Mouse (Mus musculus) forebrain, embryonic 16.5 days (tissue): ENCODE results near the gene Rnf43. TPM values are rescaled to one million over a fixed set of nuclear protein-coding genes. Genes with fewer than 3 reads are reported as not detected.
A peak's percentile ranks its signal among the peaks of the same experiment; 100 is the strongest.

ENCODE experiments used
- ATAC-seq: fragments of 200-750 bp; cut with Nextera tagmentation; 2 replicates; pipeline ENCODE4 v1.8.0; 2017; ENCODE audit warnings: mild to moderate bottlenecking, moderate library complexity
- H3K27ac ChIP-seq: fragments of 300-500 bp; sonication (generic); 2 replicates; pipeline ENCODE4 v1.5.1; 2014; ENCODE audit warnings: low read length, control low read depth
- H3K27me3 ChIP-seq: fragments of 300-500 bp; sonication (generic); replicated peaks from 2 replicates; pipeline ENCODE4 v1.6.1; 2014; ENCODE audit warnings: low read length; ENCODE audit not compliant: control insufficient read depth, insufficient read depth
- H3K36me3 ChIP-seq: fragments of 300-500 bp; sonication (generic); 2 replicates; pipeline ENCODE4 v1.6.1; 2014; ENCODE audit not compliant: control insufficient read depth, insufficient read depth
- H3K4me1 ChIP-seq: fragments of 300-500 bp; sonication (generic); replicated peaks from 2 replicates; pipeline ENCODE4 v1.6.1; 2014; ENCODE audit warnings: low read length; ENCODE audit not compliant: control insufficient read depth, insufficient read depth
- H3K4me2 ChIP-seq: fragments of 300-500 bp; sonication (generic); 2 replicates; pipeline ENCODE4 v1.6.1; 2014; ENCODE audit warnings: mild to moderate bottlenecking, low read length, control low read depth
- H3K4me3 ChIP-seq: fragments of 300-500 bp; sonication (generic); replicated peaks from 2 replicates; pipeline ENCODE4 v1.5.1; 2014; ENCODE audit warnings: mild to moderate bottlenecking, low read length, control low read depth
- H3K9ac ChIP-seq: fragments of 300-500 bp; sonication (generic); replicated peaks from 2 replicates; pipeline ENCODE4 v1.6.1; 2014; ENCODE audit warnings: low read depth, low read length, control low read depth
- H3K9me3 ChIP-seq: fragments of 300-500 bp; sonication (generic); 2 replicates; pipeline ENCODE4 v1.6.1; 2016; ENCODE audit warnings: low read length; ENCODE audit not compliant: control insufficient read depth
- WGBS: fragments of 180-500 bp; shearing (Covaris S2); extraction: QIAGEN DNeasy Blood & Tissue Kit; methylation state at CpG from one replicate; pipeline ENCODE4 v1.1.7; 2014; 5-methylcytosine and 5-hydroxymethylcytosine counted together
- polyA plus RNA-seq: library from polyadenylated mRNA; unstranded; fragments of >200 nt; fragmentation: Nextera tagmentation; extraction: Ambion mirVana; gene quantifications from 2 replicates; pipeline ENCODE4 v1.2.1, GENCODE M21; 2015

The Rnf43 gene
- polyA plus RNA-seq, 1 experiment from 2014 or later = 0.76 TPM

GRCm38 (mm10) chr11:87639206-87639605 is 23.3 kb upstream of the Rnf43 start:
- Histone ChIP-seq H3K36me3 (0 out of 2 replicates have a peak, but pooled peaks cover 2% of the 10 kb centered on the region), H3K27me3 (no peaks in the 10 kb centered on the region), H3K4me2 (peak overlapping the region; percentile 76), H3K4me1 (peaks cover 8% of the 10 kb centered on the region), H3K27ac (no peak overlapping the region), H3K9ac (peak overlapping the region; percentile 75), H3K4me3 (peak overlapping the region; percentile 47), H3K9me3 (no peaks in the 10 kb centered on the region)
- 0 out of 2 replicates have a peak, but pooled peaks have one; percentile 52 for ATAC-seq
- WGBS = 1% methylated on average over 29 of the region's 29 CpGs

- Histone ChIP-seq H3K36me3 (no peaks in the 10 kb centered on the region), H3K4me2 (no peak overlapping the region), H3K9me3 (no peaks in the 10 kb centered on the region), H3K4me1 (peaks cover 8% of the 10 kb centered on the region), H3K9ac (no peak overlapping the region), H3K27ac (no peak overlapping the region), H3K4me3 (no peak overlapping the region), H3K27me3 (no peaks in the 10 kb centered on the region)
- ATAC-seq = no peak
Observed at GRCm38 (mm10) chr11:87642865-87643264, 19.7 kb upstream of the Rnf43 start.

- no peaks in the 10 kb centered on the region for H3K27me3 ChIP-seq
- no peak overlapping the region for H3K9ac ChIP-seq
- no peak overlapping the region for H3K4me2 ChIP-seq
- H3K4me1 ChIP-seq = no peaks in the 10 kb centered on the region
- H3K4me3 ChIP-seq = no peak overlapping the region
- WGBS = 84% methylated on average over 5 of the region's 5 CpGs
- H3K36me3 ChIP-seq = no peaks in the 10 kb centered on the region
- no peak overlapping the region for H3K27ac ChIP-seq
- no peaks in the 10 kb centered on the region for H3K9me3 ChIP-seq
- ATAC-seq = no peak
Observed at GRCm38 (mm10) chr11:87654693-87655092, 7.8 kb upstream of the Rnf43 start.

GRCm38 (mm10) chr11:87659216-87659615 is 3.3 kb upstream of the Rnf43 start:
- no peak overlapping the region for H3K4me2 ChIP-seq
- H3K4me1 ChIP-seq = peaks cover 7% of the 10 kb centered on the region
- 82% methylated on average over 7 of the region's 7 CpGs for WGBS
- peaks cover 3% of the 10 kb centered on the region; the same call in 1 of the 2 replicates for H3K27me3 ChIP-seq
- no peak overlapping the region for H3K9ac ChIP-seq
- H3K4me3 ChIP-seq = no peak overlapping the region
- H3K9me3 ChIP-seq = no peaks in the 10 kb centered on the region
- no peak overlapping the region for H3K27ac ChIP-seq
- no peak for ATAC-seq
- no peaks in the 10 kb centered on the region for H3K36me3 ChIP-seq

GRCm38 (mm10) chr11:87662822-87663221 is 300 bp downstream of the Rnf43 start:
- ATAC-seq = no peak
- Histone ChIP-seq H3K27me3 (peaks cover 3% of the 10 kb centered on the region; the same call in 1 of the 2 replicates), H3K4me2 (peak overlapping the region; percentile 62), H3K36me3 (no peaks in the 10 kb centered on the region), H3K4me1 (peaks cover 7% of the 10 kb centered on the region), H3K9me3 (no peaks in the 10 kb centered on the region), H3K27ac (no peak overlapping the region), H3K9ac (no peak overlapping the region), H3K4me3 (peak overlapping the region; percentile 42)
- WGBS = 6% methylated on average over 14 of the region's 14 CpGs

- Histone ChIP-seq H3K9ac (no peak overlapping the region), H3K4me2 (no peak overlapping the region), H3K9me3 (no peaks in the 10 kb centered on the region), H3K4me3 (no peak overlapping the region), H3K27ac (no peak overlapping the region), H3K36me3 (no peaks in the 10 kb centered on the region), H3K27me3 (peaks cover 3% of the 10 kb centered on the region; the same call in 1 of the 2 replicates), H3K4me1 (peaks cover 7% of the 10 kb centered on the region)
- WGBS = 71% methylated on average over 6 of the region's 6 CpGs
- no peak for ATAC-seq
Observed at GRCm38 (mm10) chr11:87663948-87664347, 1.4 kb downstream of the Rnf43 start.

- ATAC-seq = no peak
- WGBS = 81% methylated on average over 12 of the region's 12 CpGs
- peaks cover 7% of the 10 kb centered on the region for H3K4me1 ChIP-seq
- H3K4me2 ChIP-seq = no peak overlapping the region
- H3K36me3 ChIP-seq = no peaks in the 10 kb centered on the region
- no peak overlapping the region for H3K9ac ChIP-seq
- no peak overlapping the region for H3K4me3 ChIP-seq
- H3K9me3 ChIP-seq = no peaks in the 10 kb centered on the region
- no peak overlapping the region for H3K27ac ChIP-seq
- H3K27me3 ChIP-seq = peaks cover 3% of the 10 kb centered on the region; the same call in 1 of the 2 replicates
Observed at GRCm38 (mm10) chr11:87664521-87664920, 2.0 kb downstream of the Rnf43 start.

DNA sequence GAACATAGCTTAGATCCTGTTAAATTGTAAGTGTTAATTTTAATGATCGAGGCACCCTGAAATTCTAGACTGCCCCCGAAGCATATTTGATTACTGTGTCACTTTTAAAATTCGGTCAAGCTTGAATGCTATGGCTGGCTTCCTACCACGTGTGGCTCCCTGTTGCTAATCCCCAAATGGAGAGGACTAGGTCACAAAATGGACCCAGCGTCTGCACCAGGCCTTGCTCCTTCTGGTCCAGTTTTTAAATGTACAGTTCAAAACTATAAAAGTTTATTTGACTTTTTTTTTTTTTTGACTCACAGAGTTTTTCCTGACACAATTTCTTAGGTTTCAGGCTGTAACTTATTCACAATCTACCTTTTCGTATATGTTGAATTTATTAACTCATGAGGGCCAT is 2.7 kb downstream of the Rnf43 start:
- H3K9ac ChIP-seq = no peak overlapping the region
- no peak overlapping the region for H3K4me3 ChIP-seq
- ATAC-seq = no peak
- H3K36me3 ChIP-seq = no peaks in the 10 kb centered on the region
- 60% methylated on average over 6 of the region's 6 CpGs for WGBS
- no peak overlapping the region for H3K4me2 ChIP-seq
- H3K27ac ChIP-seq = no peak overlapping the region
- H3K4me1 ChIP-seq = peaks cover 7% of the 10 kb centered on the region
- peaks cover 3% of the 10 kb centered on the region; the same call in 1 of the 2 replicates for H3K27me3 ChIP-seq
- no peaks in the 10 kb centered on the region for H3K9me3 ChIP-seq

- Histone ChIP-seq H3K9me3 (no peaks in the 10 kb centered on the region), H3K36me3 (no peaks in the 10 kb centered on the region), H3K4me3 (no peak overlapping the region), H3K4me2 (no peak overlapping the region), H3K4me1 (peaks cover 7% of the 10 kb centered on the region), H3K9ac (no peak overlapping the region), H3K27ac (no peak overlapping the region), H3K27me3 (peaks cover 3% of the 10 kb centered on the region; the same call in 1 of the 2 replicates)
- 80% methylated on average over 2 of the region's 2 CpGs for WGBS
- no peak for ATAC-seq
Observed at GRCm38 (mm10) chr11:87665658-87666057, 3.1 kb downstream of the Rnf43 start.
